In genomic region chr3:76369910-76370309, GRCm38 (mm10) we compare ENCODE assay signal across 32 mouse cellular contexts.
"Had no signal": no experiment of that assay in that cellular context is flagged by ENCODE, and none has a peak within 500 bp of the region (broad histone marks: within the 10 kb centered on the region; RNA-seq: fewer than 3 reads in every experiment).

No protein-coding gene starts in this region.

- H3K9ac ChIP-seq: limb, embryonic 12.5 days; limb, embryonic 13.5 days; limb, embryonic 15.5 days; liver, embryonic 12.5 days; liver, embryonic 13.5 days; liver, embryonic 14.5 days; liver, embryonic 15.5 days; liver, postnatal 0 days; lung, embryonic 14.5 days; lung, embryonic 15.5 days; midbrain, embryonic 12.5 days; midbrain, embryonic 13.5 days; midbrain, embryonic 15.5 days had no signal

- H3K36me3 ChIP-seq: limb, embryonic 10.5 days; limb, embryonic 12.5 days; limb, embryonic 13.5 days; limb, embryonic 15.5 days; liver, embryonic 12.5 days; liver, embryonic 13.5 days; liver, embryonic 15.5 days; lung, embryonic 15.5 days; midbrain, embryonic 10.5 days; midbrain, embryonic 12.5 days; midbrain, embryonic 13.5 days; midbrain, embryonic 15.5 days had no signal

- DNase-seq: left cerebral cortex, postnatal 4 days; liver; liver, embryonic 13.5 days; liver, postnatal 0 days; lung, adult 18-20 months; lung, adult 2 months; lung, embryonic 14.5 days; lung, postnatal 10 days; lung, postnatal 14 days; lung, postnatal 36 days; lung, postnatal 4 days; midbrain, embryonic 14.5 days had no signal

- ATAC-seq: liver, embryonic 12.5 days; liver, postnatal 0 days; lung, postnatal 0 days; midbrain, embryonic 13.5 days; midbrain, embryonic 15.5 days; midbrain, embryonic 16.5 days had no signal

- H3K4me1 ChIP-seq: limb, embryonic 10.5 days; limb, embryonic 12.5 days; limb, embryonic 13.5 days; limb, embryonic 15.5 days; liver, embryonic 12.5 days; liver, embryonic 13.5 days; liver, embryonic 15.5 days; lung, embryonic 15.5 days; megakaryocyte, embryonic 14.5 days; midbrain, embryonic 10.5 days; midbrain, embryonic 12.5 days; midbrain, embryonic 13.5 days; midbrain, embryonic 15.5 days had no signal

- H3K27ac ChIP-seq: left cerebral cortex, adult 2 months; limb, embryonic 10.5 days; limb, embryonic 12.5 days; limb, embryonic 13.5 days; limb, embryonic 15.5 days; liver, embryonic 12.5 days; liver, embryonic 13.5 days; liver, embryonic 14.5 days; liver, embryonic 15.5 days; lung, embryonic 15.5 days; macrophage; midbrain, embryonic 10.5 days; midbrain, embryonic 12.5 days; midbrain, embryonic 13.5 days; midbrain, embryonic 15.5 days had no signal

- H3K9me3 ChIP-seq: limb, embryonic 10.5 days; limb, embryonic 12.5 days; limb, embryonic 13.5 days; limb, embryonic 15.5 days; liver, embryonic 12.5 days; liver, embryonic 13.5 days; liver, embryonic 15.5 days; lung, embryonic 15.5 days; megakaryocyte, embryonic 14.5 days; midbrain, embryonic 10.5 days; midbrain, embryonic 12.5 days; midbrain, embryonic 13.5 days; midbrain, embryonic 15.5 days had no signal

- H3K4me2 ChIP-seq: limb, embryonic 12.5 days; limb, embryonic 13.5 days; limb, embryonic 15.5 days; liver, embryonic 11.5 days; liver, embryonic 12.5 days; liver, embryonic 13.5 days; liver, embryonic 15.5 days; lung, embryonic 14.5 days; lung, embryonic 15.5 days; midbrain, embryonic 11.5 days; midbrain, embryonic 12.5 days; midbrain, embryonic 13.5 days; midbrain, embryonic 15.5 days had no signal

- H3K4me3 ChIP-seq: left cerebral cortex, adult 2 months; limb, embryonic 10.5 days; limb, embryonic 12.5 days; limb, embryonic 13.5 days; limb, embryonic 15.5 days; liver, embryonic 12.5 days; liver, embryonic 13.5 days; liver, embryonic 15.5 days; lung, embryonic 15.5 days; megakaryocyte, embryonic 14.5 days; midbrain, embryonic 10.5 days; midbrain, embryonic 12.5 days; midbrain, embryonic 13.5 days; midbrain, embryonic 15.5 days; myocyte had no signal

- H3K27me3 ChIP-seq: limb, embryonic 12.5 days; limb, embryonic 13.5 days; limb, embryonic 15.5 days; liver, embryonic 12.5 days; liver, embryonic 13.5 days; liver, embryonic 15.5 days; lung, embryonic 15.5 days; megakaryocyte, embryonic 14.5 days; midbrain, embryonic 12.5 days; midbrain, embryonic 13.5 days; midbrain, embryonic 15.5 days had no signal
